In the genomic region with DNA sequence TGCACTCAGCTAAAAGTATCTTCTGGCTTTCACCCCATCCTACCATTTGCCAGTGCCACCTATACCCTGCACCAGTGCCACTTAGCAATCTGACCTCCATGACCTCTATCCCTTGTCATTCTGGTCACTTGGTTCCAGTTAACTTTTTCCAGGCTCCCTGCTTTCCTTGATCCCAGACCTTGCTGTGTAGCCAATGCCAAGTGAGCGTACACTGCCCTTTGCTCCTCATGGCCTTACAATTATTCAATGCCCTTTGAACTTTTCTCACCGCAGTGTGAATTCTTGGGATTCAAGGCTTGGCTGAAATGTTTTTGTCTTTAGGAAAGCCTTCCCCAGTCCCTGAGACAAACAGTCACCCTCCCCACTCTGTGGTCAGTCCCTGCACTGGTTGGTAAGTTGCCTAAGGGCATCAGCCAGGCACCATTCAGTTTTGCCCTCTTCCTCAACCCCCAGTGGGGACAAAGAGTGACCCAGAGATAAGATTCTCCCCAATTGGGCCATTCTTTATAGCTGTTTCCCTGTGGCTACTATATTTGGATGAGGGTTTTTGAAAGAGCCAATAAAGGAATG, we compare ENCODE assay signal across 20 mouse cellular contexts.
A peak's percentile ranks its signal among the peaks of the same experiment; 100 is the strongest.
DNase-seq lines count a peak whose midpoint lies in the region; ATAC-seq and TF ChIP-seq lines count a peak whose summit lies in the region.
"Had no signal": no experiment of that assay in that cellular context is flagged by ENCODE, and none has a peak within 500 bp of the region (broad histone marks: within the 10 kb centered on the region; RNA-seq: fewer than 3 reads in every experiment).

No protein-coding gene starts in this region.

- WGBS in kidney, embryonic 15.5 days: 71% methylated on average over 2 of the region's 2 CpGs
- WGBS in hindbrain, postnatal 0 days: 89% methylated on average over 2 of the region's 2 CpGs
- WGBS in forebrain, embryonic 10.5 days: 79% methylated on average over 2 of the region's 2 CpGs

- no peak overlapping the region for H3K9ac ChIP-seq in kidney, embryonic 15.5 days
- no peak overlapping the region for H3K9ac ChIP-seq in hindbrain, postnatal 0 days (replicated peaks; ENCODE audit: low read length)
- H3K9ac ChIP-seq: heart, embryonic 15.5 days; hindbrain, embryonic 14.5 days had no signal

- ATAC-seq in kidney, embryonic 15.5 days (replicated peaks; ENCODE audit: low FRiP score): no peak
- ATAC-seq in hindbrain, postnatal 0 days: no peak
- ATAC-seq: forebrain, embryonic 14.5 days had no signal

- H3K27ac ChIP-seq in kidney, embryonic 15.5 days: no peak overlapping the region
- no peak overlapping the region for H3K27ac ChIP-seq in hindbrain, postnatal 0 days
- H3K27ac ChIP-seq in forebrain, embryonic 10.5 days: no peak overlapping the region
- H3K27ac ChIP-seq: gastrocnemius, adult 2 months; heart, embryonic 15.5 days; hindbrain, embryonic 10.5 days; hindbrain, embryonic 14.5 days had no signal

- H3K36me3 ChIP-seq in kidney, embryonic 15.5 days: no peaks in the 10 kb centered on the region
- no peaks in the 10 kb centered on the region for H3K36me3 ChIP-seq in hindbrain, postnatal 0 days (ENCODE audit: insufficient read depth, low read length)
- H3K36me3 ChIP-seq in forebrain, embryonic 10.5 days (replicated peaks): no peaks in the 10 kb centered on the region
- H3K36me3 ChIP-seq: embryonic facial prominence, embryonic 10.5 days; heart, embryonic 15.5 days; hindbrain, embryonic 10.5 days had no signal

- H3K4me2 ChIP-seq in kidney, embryonic 15.5 days: no peak overlapping the region
- no peak overlapping the region for H3K4me2 ChIP-seq in hindbrain, postnatal 0 days (ENCODE audit: low read depth, low read length)
- H3K4me2 ChIP-seq: heart, embryonic 15.5 days; hindbrain, embryonic 14.5 days had no signal

- peaks cover 5% of the 10 kb centered on the region; the same call in 1 of the 2 replicates for H3K4me1 ChIP-seq in kidney, embryonic 15.5 days
- H3K4me1 ChIP-seq in hindbrain, postnatal 0 days (ENCODE audit: insufficient read depth, low read length): no peaks in the 10 kb centered on the region
- H3K4me1 ChIP-seq in forebrain, embryonic 10.5 days: no peaks in the 10 kb centered on the region; the same call in 1 of the 2 replicates

- DNase-seq in kidney, adult 18-20 months: peak; percentile 32
- DNase-seq in adipocyte (ENCODE audit: low spot score): peak; percentile 27
- peak; percentile 82 for DNase-seq in kidney, adult 9 months
- DNase-seq in kidney, postnatal 25 days: peak; percentile 42 to 68
- no peak for DNase-seq in hindbrain, postnatal 0 days (ENCODE audit: low spot score)
- no peak for DNase-seq in forebrain, embryonic 10.5 days (ENCODE audit: extremely low spot score, low spot score)
- no peak for DNase-seq in layer of hippocampus, postnatal 14 days (ENCODE audit: low spot score in 2 of 2)
- DNase-seq: adrenal gland, postnatal 14 days; cerebellum, adult 18-20 months; cerebellum, adult 9-11 months; cerebellum, postnatal 36 days; gastrocnemius, adult 2 months; gastrocnemius, postnatal 25 days; heart, postnatal 14 days had no signal

- TF ChIP-seq CTCF in hindbrain, postnatal 0 days (IDR thresholded peaks at IDR 0.05; ENCODE audit: low read depth): no peak

- no peaks in the 10 kb centered on the region for H3K9me3 ChIP-seq in kidney, embryonic 15.5 days (replicated peaks)
- no peaks in the 10 kb centered on the region for H3K9me3 ChIP-seq in hindbrain, postnatal 0 days (ENCODE audit: low read length)
- H3K9me3 ChIP-seq in forebrain, embryonic 10.5 days: no peaks in the 10 kb centered on the region
- H3K9me3 ChIP-seq: embryonic facial prominence, embryonic 10.5 days; heart, embryonic 15.5 days; hindbrain, embryonic 10.5 days had no signal

- H3K27me3 ChIP-seq in kidney, embryonic 15.5 days: peaks cover 61% of the 10 kb centered on the region
- no peaks in the 10 kb centered on the region for H3K27me3 ChIP-seq in hindbrain, postnatal 0 days (ENCODE audit: insufficient read depth, low read length)
- H3K27me3 ChIP-seq in forebrain, embryonic 10.5 days (ENCODE audit: poor library complexity, severe bottlenecking): peaks cover 95% of the 10 kb centered on the region

- no peak overlapping the region for H3K4me3 ChIP-seq in kidney, embryonic 15.5 days (replicated peaks)
- H3K4me3 ChIP-seq in hindbrain, postnatal 0 days (ENCODE audit: low read length): no peak overlapping the region
- no peak overlapping the region for H3K4me3 ChIP-seq in forebrain, embryonic 10.5 days
- H3K4me3 ChIP-seq: embryonic facial prominence, embryonic 10.5 days; gastrocnemius, adult 2 months; heart, embryonic 15.5 days; hindbrain, embryonic 10.5 days had no signal

Comparison
In these comparisons a context has a peak if more than half of its experiments do, and no peak if none do; other contexts are left out.
1. DNase-seq: peak in kidney, adult 18-20 months (single experiment), adipocyte (single experiment), kidney, adult 9 months (single experiment) and kidney, postnatal 25 days (2 of 2); none in hindbrain, postnatal 0 days (single experiment), forebrain, embryonic 10.5 days (single experiment) and layer of hippocampus, postnatal 14 days (0 of 2).